Mouse (Mus musculus) myocyte (in vitro differentiated cells): ENCODE data around the gene Thada. TPM values are rescaled to one million over a fixed set of nuclear protein-coding genes. Genes with fewer than 3 reads are reported as not detected.

Experiments
- H3K27me3 ChIP-seq: one replicate; pipeline ENCODE4 v1.6.1; 2011; ENCODE audit not compliant: control insufficient read depth, insufficient read depth, insufficient read length
- H3K36me3 ChIP-seq: one replicate; pipeline ENCODE4 v1.6.1; 2011; ENCODE audit not compliant: control insufficient read depth, insufficient read depth
- H3K4me2 ChIP-seq: one replicate; pipeline ENCODE4 v1.6.1; 2011; ENCODE audit warnings: low read depth, control low read depth
- H3K4me3 ChIP-seq: one replicate; pipeline ENCODE4 v1.5.1; 2011; ENCODE audit warnings: mild to moderate bottlenecking, control low read depth, moderate library complexity
- H3K79me2 ChIP-seq: one replicate; pipeline ENCODE4 v1.6.1; 2011; ENCODE audit not compliant: control insufficient read depth, insufficient read depth
- H3ac ChIP-seq: one replicate; pipeline ENCODE4 v1.6.1; 2011; ENCODE audit not compliant: control insufficient read depth, insufficient read length
- CEBPB ChIP-seq: IDR thresholded peaks from 2 replicates; pipeline ENCODE4 v1.6.1; 2011; ENCODE audit warnings: mild to moderate bottlenecking, moderate library complexity; ENCODE audit not compliant: poor library complexity, insufficient read depth, severe bottlenecking
- E2F4 ChIP-seq: IDR thresholded peaks from one replicate; pipeline ENCODE4 v1.6.1; 2011; ENCODE audit warnings: mild to moderate bottlenecking, control low read depth, moderate library complexity; ENCODE audit not compliant: insufficient read depth
- MAX ChIP-seq: IDR thresholded peaks from one replicate; pipeline ENCODE4 v1.6.1; 2011; ENCODE audit warnings: low read depth, mild to moderate bottlenecking, control low read depth
- MYOD1 ChIP-seq, 3 experiments: IDR thresholded peaks; one replicate each; pipeline ENCODE4 v1.6.1; 2011; ENCODE audit warnings: control low read depth in 2 of 3, low read depth in 2 of 3, mild to moderate bottlenecking in 2 of 3, moderate library complexity in 1 of 3; ENCODE audit not compliant: insufficient read length in 2 of 3, control insufficient read depth in 1 of 3
- MYOG ChIP-seq, 3 experiments: IDR thresholded peaks; one replicate each; pipeline ENCODE4 v1.6.1; 2011; ENCODE audit warnings: control low read depth in 2 of 3, low read depth in 2 of 3, mild to moderate bottlenecking in 2 of 3; ENCODE audit not compliant: insufficient read length in 2 of 3, control insufficient read depth in 1 of 3, insufficient read depth in 1 of 3
- POLR2A ChIP-seq: IDR thresholded peaks from one replicate; pipeline ENCODE4 v1.6.1; 2011; ENCODE audit warnings: low read depth, mild to moderate bottlenecking, control low read depth, moderate library complexity; ENCODE audit not compliant: insufficient read length
- POLR2AphosphoS2 ChIP-seq: IDR thresholded peaks from one replicate; pipeline ENCODE4 v1.6.1; 2011; ENCODE audit warnings: low read depth, control low read depth; ENCODE audit not compliant: insufficient read length
- REST ChIP-seq: IDR thresholded peaks from one replicate; pipeline ENCODE4 v1.6.1; 2011; ENCODE audit warnings: mild to moderate bottlenecking, control low read depth, moderate library complexity; ENCODE audit not compliant: insufficient read depth, insufficient read length
- SRF ChIP-seq: IDR thresholded peaks from one replicate; pipeline ENCODE4 v1.6.1; 2011; ENCODE audit warnings: low read depth; ENCODE audit not compliant: control insufficient read depth, insufficient read length
- TCF12 ChIP-seq: IDR thresholded peaks from one replicate; pipeline ENCODE4 v1.6.1; 2011; ENCODE audit warnings: mild to moderate bottlenecking, control low read depth; ENCODE audit not compliant: poor library complexity, insufficient read depth, severe bottlenecking
- TCF3 ChIP-seq: IDR thresholded peaks from one replicate; pipeline ENCODE4 v1.6.1; 2011; ENCODE audit warnings: low read depth, control low read depth; ENCODE audit not compliant: insufficient read length
- USF1 ChIP-seq: IDR thresholded peaks from one replicate; pipeline ENCODE4 v1.6.1; 2011; ENCODE audit warnings: low read depth, mild to moderate bottlenecking, control low read depth, moderate library complexity
- polyA plus RNA-seq: library from polyadenylated mRNA; unstranded; fragments of >200 nt; fragmentation: generic; extraction: Trizol; gene quantifications from one replicate; pipeline ENCODE4 v1.2.1, GENCODE M21; 2012; ENCODE audit warnings: missing spikeins

The Thada gene
- polyA plus RNA-seq, 1 experiment, result 5.5 TPM

DNA sequence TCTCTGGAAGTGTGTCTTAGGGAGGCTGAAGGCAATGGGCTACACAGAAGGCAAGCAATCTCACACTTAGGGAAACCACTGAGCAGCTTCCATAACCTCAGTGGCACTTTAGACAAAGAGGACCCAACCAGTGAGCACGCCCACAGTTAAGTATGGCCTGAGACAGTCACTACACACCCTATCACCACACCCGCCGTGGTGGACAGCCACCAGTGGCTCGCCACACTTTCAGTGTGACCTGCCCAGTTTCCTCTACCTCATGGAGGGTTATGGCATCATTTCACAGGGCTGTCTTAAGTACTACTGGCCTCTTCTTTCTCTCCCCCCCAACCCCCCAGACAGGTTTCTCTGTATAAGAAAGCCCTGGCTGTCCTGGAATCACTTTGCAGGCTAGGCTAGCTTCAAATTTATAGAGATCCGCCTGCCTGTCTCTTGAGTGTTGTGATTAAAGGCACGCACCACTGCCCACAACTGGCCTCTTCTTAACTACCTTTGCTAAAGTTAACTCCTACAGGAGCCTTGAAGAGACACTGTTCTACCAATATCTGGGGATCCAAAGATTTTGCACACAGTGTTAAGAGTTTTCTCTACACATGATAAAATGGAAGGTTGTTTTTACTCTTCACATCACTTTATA, 194.3 kb downstream of the Thada start:
- Histone ChIP-seq H3K4me3 (no peak overlapping the region), H3K4me2 (no peak overlapping the region), H3K79me2 (no peaks in the 10 kb centered on the region), H3ac (no peak overlapping the region), H3K36me3 (no peaks in the 10 kb centered on the region), H3K27me3 (no peaks in the 10 kb centered on the region)
- TF ChIP-seq E2F4 (no peak), MYOD1 (IDR thresholded peaks at IDR 0.05; ENCODE audit: control insufficient read depth in 1 of 3, insufficient read length in 2 of 3, low read depth in 2 of 3) (no peak), CEBPB (no peak), SRF (no peak), TCF3 (no peak), TCF12 (no peak), MYOG (IDR thresholded peaks at IDR 0.05; ENCODE audit: control insufficient read depth in 1 of 3, insufficient read depth in 1 of 3, insufficient read length in 2 of 3, low read depth in 2 of 3) (no peak), MAX (no peak), POLR2A (no peak), USF1 (no peak), REST (no peak), POLR2AphosphoS2 (no peak)

GRCm38 (mm10) chr17:84269722-84270121, 196.3 kb downstream of the Thada start:
- no peak overlapping the region for H3ac ChIP-seq
- TF ChIP-seq POLR2AphosphoS2 (no peak), USF1 (no peak), POLR2A (no peak), MAX (no peak), TCF12 (no peak), SRF (no peak), MYOG (IDR thresholded peaks at IDR 0.05; ENCODE audit: control insufficient read depth in 1 of 3, insufficient read depth in 1 of 3, insufficient read length in 2 of 3, low read depth in 2 of 3) (no peak), MYOD1 (IDR thresholded peaks at IDR 0.05; ENCODE audit: control insufficient read depth in 1 of 3, insufficient read length in 2 of 3, low read depth in 2 of 3) (no peak), TCF3 (no peak), CEBPB (no peak)
- no peaks in the 10 kb centered on the region for H3K36me3 ChIP-seq
- no peak overlapping the region for H3K4me3 ChIP-seq
- no peak overlapping the region for H3K4me2 ChIP-seq
- no peaks in the 10 kb centered on the region for H3K79me2 ChIP-seq
- H3K27me3 ChIP-seq, result no peaks in the 10 kb centered on the region

DNA sequence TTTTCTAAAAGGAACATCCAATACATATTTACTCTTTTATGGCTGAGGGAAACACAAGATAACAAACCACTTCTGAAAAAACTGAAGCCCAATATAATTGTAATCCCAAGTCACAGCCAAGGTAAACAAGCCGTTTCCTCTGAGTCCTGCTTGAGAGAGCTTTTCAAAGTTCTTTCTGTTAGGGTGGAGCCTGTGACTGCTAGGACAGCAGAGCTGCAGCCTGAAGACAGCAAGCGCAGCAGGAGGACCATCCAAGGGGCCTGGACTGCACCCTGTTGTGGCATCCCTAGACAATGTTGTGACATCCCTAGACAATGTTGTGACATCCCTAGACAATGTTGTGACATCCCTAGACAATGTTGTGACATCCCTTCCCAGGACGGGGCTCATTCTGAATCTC, 197.6 kb downstream of the Thada start:
- Histone ChIP-seq H3ac (no peak overlapping the region), H3K36me3 (no peaks in the 10 kb centered on the region), H3K4me3 (no peak overlapping the region), H3K27me3 (no peaks in the 10 kb centered on the region), H3K4me2 (no peak overlapping the region), H3K79me2 (no peaks in the 10 kb centered on the region)
- TF ChIP-seq MYOG (IDR thresholded peaks at IDR 0.05; ENCODE audit: control insufficient read depth in 1 of 3, insufficient read depth in 1 of 3, insufficient read length in 2 of 3, low read depth in 2 of 3) (no peak), MAX (no peak), CEBPB (no peak), E2F4 (no peak), POLR2A (no peak), USF1 (no peak), POLR2AphosphoS2 (no peak), TCF12 (no peak), REST (no peak), MYOD1 (IDR thresholded peaks at IDR 0.05; ENCODE audit: control insufficient read depth in 1 of 3, insufficient read length in 2 of 3, low read depth in 2 of 3) (no peak), TCF3 (no peak), SRF (no peak)

GRCm38 (mm10) chr17:84267456-84268074, 198.4 kb downstream of the Thada start:
- no peaks in the 10 kb centered on the region for H3K27me3 ChIP-seq
- H3K4me2 ChIP-seq, result no peak overlapping the region
- no peak overlapping the region for H3K4me3 ChIP-seq
- no peak for TF ChIP-seq POLR2A
- TF ChIP-seq MAX, result no peak
- no peak for TF ChIP-seq MYOD1 (IDR thresholded peaks at IDR 0.05; ENCODE audit: control insufficient read depth in 1 of 3, insufficient read length in 2 of 3, low read depth in 2 of 3)
- TF ChIP-seq REST, result no peak
- TF ChIP-seq USF1, result no peak
- no peaks in the 10 kb centered on the region for H3K79me2 ChIP-seq
- H3ac ChIP-seq, result no peak overlapping the region
- H3K36me3 ChIP-seq, result no peaks in the 10 kb centered on the region
